Mouse (Mus musculus): ENCODE data around the gene Tmem39a. TPM values are rescaled to one million over a fixed set of nuclear protein-coding genes. Genes with fewer than 3 reads are reported as not detected.

The Tmem39a gene
- 10 to 100 TPM; 33.5 to 37.3 TPM for polyA plus RNA-seq (2017; shearing (Covaris generic))

DNA sequence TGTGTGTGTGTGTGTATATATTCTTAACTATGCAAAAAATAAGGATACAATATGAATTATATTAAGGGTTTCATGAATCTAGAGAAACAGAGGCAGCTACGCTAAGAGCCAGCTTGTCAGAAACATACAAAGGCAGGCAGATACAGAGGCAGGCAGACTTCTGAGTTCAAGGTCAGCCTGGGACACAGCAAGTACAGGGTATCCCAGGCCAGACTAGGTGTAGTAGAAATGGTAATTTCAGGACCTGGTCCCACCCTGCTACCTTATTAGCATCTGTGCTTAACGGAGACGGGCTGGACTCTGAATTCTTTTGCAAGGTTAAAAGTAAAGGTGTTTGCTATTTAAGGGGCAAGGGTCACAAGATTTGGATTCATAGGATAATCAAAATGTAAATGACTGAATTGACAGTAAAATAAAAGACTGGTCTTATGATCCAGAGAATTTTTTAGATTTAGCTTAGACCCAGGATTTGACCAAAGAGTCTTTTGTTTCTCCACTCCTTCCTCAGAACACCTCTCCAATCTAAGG, at the start of gene Tmem39a:
TSS of gene Tmem39a (plus strand) at position 478 of the 528 bp plus-strand sequence.
- ATAC-seq = no peak

DNA sequence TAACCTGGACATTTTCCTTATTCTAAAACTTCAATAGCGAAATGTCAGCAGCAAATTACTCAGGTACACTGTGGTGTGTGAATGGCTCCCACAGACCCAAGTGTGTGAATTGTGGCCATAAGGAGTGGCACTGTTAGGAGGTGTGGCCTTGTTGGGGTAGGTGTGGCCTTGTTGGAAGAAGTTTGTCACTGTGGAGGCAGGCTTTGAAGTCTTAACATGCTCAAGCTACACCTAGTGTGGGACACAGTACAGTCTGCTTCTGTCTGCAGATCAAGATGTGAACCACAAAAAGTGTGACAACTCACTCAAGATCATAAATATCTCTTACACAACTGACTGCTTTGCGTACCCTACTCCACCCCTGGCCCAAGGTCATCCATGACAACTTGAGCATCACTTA, 47.7 kb upstream of the Tmem39a start:
- ATAC-seq = no peak

DNA sequence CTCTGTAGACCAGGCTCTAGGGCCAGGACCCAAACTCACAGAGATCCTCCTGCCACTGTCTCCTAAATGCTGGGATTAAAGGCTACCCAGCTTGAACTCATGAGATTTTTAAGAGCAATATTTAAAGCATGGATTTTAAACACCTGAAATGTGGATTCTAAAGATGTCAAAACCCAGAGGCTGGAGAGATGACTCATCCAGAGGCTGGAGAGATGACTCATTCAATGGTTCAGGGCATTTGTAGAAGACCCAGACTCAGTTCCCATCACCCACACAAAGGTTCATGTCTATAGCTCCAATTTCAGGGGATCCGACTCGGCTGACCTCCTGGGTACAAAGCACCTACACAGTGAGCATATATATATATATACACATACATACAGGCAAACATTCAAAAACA, 39.4 kb upstream of the Tmem39a start:
- no peak for ATAC-seq

DNA sequence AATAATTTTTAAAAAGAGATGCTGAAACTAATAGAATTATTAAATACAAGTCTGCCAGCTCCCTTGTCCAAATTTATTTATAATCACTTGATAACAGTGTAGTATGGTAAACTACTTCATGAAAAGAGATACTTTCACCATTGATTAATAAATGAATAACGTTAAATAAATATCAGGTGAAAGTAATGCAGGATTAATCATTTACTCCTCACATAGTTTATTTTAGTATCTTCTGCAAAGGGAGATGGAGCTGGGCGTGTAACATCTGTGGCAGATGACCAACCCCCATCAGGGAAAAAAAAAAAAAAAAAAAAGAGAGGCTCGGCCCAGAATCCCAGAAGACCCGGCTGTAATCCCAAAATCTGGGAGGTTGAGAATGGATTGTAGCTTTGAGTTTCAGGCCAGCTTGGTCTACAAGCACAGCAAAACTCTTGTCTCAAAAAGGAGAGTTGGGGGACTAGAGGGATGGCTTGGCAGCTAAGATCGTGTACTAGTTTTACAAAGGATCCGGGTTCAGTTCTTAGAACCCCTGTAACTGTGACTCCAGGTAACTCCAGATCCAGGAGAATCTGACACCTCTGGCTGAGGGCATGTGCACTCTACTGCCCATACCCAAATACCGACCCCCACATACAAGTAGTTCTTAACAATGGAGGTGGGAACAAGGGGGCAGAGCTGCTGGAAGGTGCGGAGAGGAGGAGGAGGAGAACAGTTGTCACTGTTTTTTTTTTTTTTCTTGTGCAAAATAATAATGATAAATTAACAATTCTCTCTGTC, 37.1 kb upstream of the Tmem39a start:
- ATAC-seq = no peak

GRCm38 (mm10) chr16:38522129-38523084, 36.1 kb upstream of the Tmem39a start, which contains the start of gene Timmdc1:
TSS of gene Timmdc1 (minus strand) at chr16:38522663.
- peak; percentile 96 for ATAC-seq

GRCm38 (mm10) chr16:38526264-38526663, 32.2 kb upstream of the Tmem39a start:
- no peak for ATAC-seq

DNA sequence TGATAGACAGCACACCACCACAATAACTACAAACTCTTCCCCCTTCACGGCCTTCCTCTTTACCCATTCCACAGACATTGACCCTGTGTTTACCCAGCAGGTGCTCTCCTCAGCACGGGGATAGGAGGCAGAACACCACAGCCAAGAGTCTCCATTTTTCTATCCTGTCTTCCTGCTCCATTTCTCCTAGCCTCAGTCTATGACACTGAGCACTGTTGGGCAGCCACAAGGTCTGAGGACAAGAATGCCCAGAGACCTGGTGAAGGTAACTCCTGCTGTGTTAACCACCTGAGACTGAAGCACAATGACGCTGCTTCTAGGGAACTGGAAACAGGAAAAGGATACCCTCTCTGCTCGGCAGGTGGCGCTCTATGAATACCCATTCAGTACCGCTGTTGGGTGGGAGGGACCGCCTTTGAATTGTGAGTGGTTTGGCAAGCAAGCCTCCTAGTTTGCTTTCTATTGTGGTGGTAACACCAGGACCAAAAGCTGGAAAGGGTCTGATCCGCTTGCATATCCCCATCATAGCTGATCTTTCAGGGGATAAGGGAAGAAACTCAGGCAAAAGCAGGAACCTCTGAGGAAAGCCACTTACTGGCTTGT, 21.9 kb upstream of the Tmem39a start:
- ATAC-seq = peak; percentile 91

GRCm38 (mm10) chr16:38538716-38539380, 19.6 kb upstream of the Tmem39a start:
- no peak for ATAC-seq

DNA sequence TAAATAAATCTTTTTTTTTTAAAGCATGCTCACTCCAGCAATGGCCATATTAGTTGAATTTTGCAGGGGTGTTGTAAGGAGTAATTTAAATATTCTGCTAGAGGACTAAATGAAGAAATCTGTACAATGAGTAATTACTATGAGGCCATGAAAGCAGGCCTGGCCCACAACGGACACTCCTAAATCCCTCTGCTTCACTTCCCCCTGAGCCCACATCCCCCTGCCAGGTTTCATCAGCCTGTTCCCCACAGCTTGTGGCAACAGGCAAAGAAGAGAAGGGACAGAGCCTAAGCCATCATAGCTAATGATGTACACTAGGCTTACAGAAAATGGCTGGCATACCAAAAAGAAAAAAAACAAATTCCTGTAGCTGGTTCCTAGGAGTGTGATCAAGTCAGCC, 10.5 kb upstream of the Tmem39a start:
- ATAC-seq = no peak

DNA sequence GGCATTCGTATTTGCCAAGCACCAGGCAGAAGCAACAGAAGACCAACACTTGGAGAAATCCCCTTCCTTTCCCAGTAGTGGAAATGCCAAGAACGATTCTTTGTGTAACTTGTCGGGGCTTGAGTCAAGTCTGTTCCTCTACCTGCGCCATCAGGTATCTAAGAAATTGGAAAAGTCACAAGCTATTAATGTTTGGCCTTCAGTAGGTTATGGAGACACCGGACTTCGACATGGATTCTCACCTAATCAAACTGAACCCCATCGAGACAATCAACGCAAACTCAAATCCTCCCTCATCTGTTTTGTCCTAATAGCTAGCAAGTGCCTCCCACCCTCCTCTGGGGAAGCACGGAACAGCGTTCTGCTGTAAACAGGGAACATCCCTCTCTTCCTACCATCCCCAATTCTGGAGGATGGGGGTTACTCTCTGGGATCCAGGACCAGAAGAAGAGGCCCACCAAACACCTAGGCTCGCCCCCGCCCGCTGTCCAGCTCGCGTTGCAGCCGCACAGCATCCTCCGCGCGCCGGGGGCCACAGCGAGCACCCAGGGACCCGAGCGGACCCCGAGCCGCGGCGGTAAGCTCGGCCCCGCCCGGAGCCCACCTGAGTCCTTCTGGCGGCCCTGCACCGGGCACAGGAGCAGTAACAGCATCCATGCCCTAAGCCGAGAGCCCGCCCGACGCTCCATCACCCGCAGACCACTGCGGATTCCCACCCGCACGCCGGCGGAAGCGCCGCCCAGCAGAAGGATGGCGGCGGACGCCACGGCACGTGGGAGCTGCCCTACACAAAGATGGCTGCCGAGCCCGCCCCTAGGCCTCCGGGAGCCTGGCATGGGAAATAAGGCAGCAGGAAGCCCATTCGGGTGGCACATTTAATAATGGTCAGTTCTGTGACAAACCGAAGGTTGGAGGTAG, 8.8 kb upstream of the Tmem39a start, which contains the start of gene Poglut1:
TSS of gene Poglut1 (minus strand) at position 780 of the 918 bp plus-strand sequence.
- peak; percentile 96 for ATAC-seq

DNA sequence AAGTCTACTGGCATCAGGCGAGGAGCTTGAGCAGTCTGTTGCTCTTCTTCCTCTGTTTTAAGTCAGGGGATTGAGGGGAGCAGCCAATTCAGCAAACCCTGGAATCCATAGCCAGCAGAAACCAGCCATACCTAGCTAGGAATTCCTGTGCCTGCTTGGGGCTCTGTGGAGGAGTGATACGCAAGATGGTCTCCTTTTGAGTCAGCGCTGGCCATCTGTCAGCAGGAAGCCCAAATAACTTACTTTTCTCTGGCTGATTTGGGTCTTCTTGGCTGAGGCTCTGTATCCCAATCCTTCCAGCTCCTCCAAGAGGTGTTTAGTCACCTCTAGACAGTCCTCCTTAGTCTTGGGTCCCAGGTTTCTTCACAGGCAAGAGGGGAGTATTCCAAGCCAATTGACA, 2.5 kb upstream of the Tmem39a start:
- ATAC-seq = no peak

DNA sequence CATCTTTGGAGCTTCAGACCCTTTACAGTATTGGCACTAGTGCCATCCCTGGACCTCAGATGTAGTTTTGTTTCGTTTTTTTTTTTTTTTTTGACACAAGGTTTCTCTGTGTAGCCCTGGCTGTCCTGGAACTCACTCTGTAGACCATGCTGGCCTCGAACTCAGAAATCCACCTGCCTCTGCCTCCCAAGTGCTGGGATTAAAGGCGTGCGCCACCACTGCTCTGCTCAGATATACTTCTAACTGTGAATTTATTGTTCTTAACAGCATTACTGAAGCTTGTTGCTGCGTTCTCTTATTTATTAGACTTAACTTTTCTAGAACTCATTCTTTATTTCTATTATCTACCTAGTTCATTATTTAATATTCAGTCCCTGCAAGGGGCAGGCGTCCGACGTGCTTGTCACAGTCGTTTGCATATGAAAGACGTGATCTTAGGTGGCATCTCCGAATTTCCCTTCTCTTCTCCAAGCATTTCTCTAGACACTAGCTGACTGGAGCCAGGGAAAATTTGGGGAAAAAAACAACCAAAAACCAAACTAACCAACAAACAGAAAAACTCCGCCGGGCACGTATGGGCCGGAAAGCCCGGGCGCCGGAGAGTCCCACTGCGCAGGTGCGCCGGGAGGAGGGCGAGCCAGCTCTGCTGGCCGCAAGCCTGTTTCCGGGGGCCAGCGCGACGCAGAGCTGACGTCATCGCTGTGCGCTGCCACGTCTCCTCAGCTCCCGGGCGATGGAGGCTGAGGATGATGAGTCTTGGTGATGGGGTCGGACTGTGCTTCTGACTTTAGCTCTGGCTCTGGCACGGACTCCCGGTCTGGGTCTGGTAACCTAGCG, 3.9 kb downstream of the Tmem39a start:
- peak; percentile 96 for ATAC-seq

GRCm38 (mm10) chr16:38562968-38563327, 4.5 kb downstream of the Tmem39a start:
- ATAC-seq = peak; percentile 35

DNA sequence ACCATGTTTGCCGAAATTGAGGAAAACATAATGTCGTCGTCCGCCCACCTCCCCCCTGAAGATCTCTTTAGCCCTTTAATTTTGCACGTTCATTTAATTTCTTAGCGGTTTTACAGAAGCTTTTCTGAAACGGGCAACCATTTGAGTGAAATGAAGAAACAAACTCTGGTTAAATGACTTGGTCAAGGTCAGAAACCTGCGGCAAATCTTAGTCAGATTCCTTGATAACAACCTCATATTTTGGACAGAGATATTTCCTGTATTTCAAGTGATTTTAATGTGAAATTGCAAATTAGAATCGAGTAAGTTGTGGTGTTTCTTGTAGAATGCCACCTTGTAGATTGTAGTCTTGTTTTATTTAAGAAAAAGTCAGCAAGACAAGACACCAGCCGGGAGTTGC, 5.0 kb downstream of the Tmem39a start:
- ATAC-seq = no peak

GRCm38 (mm10) chr16:38568192-38568591, 9.7 kb downstream of the Tmem39a start:
- ATAC-seq = no peak

DNA sequence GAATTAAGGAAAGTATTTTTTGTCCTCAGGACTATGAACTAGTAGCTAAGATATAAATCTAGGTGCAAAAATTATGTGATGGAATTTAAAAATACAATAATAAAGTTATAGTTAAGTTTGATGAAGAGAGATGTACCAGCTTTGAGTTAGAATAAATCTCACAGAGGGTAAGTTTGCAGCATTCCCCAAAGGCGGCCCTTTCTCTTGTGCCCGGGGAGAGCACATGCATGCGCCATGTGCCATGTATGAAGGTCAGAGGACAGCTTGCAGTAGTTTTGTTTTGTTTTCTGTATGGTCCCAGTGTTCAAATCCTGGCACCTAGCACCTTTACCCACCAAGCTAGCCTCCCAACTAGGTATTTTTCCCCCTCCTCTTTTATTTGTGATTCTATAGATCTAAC, 13.0 kb downstream of the Tmem39a start:
- no peak for ATAC-seq

DNA sequence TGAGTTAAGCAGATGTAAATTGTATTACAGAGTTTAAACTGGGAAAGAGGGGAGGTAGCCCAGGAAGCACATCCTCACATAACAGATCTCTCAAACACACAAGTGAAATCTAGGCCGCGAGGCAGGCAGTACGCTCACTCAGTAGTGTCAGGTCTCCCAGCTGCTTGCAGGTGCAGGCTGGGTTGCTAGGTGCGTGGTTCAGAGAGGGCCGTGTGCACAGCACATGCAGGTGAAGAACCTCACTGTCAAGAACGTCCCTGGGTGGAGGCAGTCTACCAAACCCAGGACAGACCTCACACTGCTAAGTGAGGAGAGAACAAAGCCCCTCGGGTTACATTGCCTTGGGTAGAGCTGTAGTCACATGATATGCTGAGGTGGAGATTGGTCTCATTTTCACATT, 26.3 kb downstream of the Tmem39a start:
- no peak for ATAC-seq

DNA sequence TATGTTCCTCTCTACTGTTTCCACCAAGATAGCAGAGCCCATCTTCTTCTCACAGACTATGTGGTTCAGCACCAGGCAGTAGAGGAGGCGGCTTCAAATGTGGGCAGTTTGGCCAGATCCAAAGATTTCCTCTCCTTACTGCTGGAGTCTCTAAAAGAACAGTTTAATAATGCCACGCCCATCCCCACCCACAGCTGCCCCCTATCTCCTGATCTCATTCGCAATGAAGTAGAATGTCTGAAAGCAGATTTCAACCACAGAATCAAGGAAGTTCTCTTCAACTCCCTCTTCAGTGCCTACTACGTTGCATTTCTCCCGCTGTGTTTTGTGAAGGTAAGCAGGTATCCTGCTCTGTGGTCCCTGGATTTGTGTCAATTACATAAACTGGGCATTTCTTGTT, 26.7 kb downstream of the Tmem39a start:
- no peak for ATAC-seq

DNA sequence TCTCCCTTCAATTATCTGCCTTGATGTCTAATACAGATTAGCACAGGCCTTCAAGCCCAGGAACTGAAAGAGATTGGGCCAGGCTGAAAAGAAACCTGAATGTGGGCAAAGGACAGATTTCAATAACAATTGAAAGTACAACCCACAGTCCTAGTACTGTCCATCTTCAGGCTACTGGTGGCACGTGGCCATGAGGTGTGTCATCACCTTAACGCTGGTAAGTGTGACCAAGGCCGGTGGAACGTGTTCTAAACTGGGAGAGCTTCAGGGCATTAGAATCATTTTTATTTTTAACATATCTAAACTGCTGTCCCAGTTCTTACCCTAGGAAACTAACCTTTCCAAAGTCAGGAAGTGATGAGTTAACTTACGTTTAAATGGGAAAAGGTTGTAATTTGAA, 28.7 kb downstream of the Tmem39a start:
- ATAC-seq = no peak

GRCm38 (mm10) chr16:38587572-38587971, 29.1 kb downstream of the Tmem39a start:
- no peak for ATAC-seq

Measured in activated CD4-positive, CD25-positive, alpha-beta regulatory T cell, adult 4 months (primary cell).